Mouse (Mus musculus) embryonic facial prominence, embryonic 12.5 days (tissue): ENCODE data around the gene Arhgap45. TPM values are rescaled to one million over a fixed set of nuclear protein-coding genes. Genes with fewer than 3 reads are reported as not detected.

Experiments used
- ATAC-seq: fragments of 200-750 bp; cut with Nextera tagmentation; 2 replicates; pipeline ENCODE4 v1.8.0; 2017; ENCODE audit not compliant: insufficient number of reproducible peaks, insufficient read depth, low FRiP score, low TSS enrichment
- H3K27ac ChIP-seq: fragments of 300-500 bp; sonication (generic); 2 replicates; pipeline ENCODE4 v1.5.1; 2016; ENCODE audit warnings: mild to moderate bottlenecking
- H3K27me3 ChIP-seq: fragments of 300-500 bp; sonication (generic); 2 replicates; pipeline ENCODE4 v1.6.1; 2016; ENCODE audit warnings: mild to moderate bottlenecking, moderate library complexity
- H3K36me3 ChIP-seq: fragments of 300-500 bp; sonication (generic); 2 replicates; pipeline ENCODE4 v1.6.1; 2016; ENCODE audit warnings: mild to moderate bottlenecking
- H3K4me1 ChIP-seq: fragments of 300-500 bp; sonication (generic); 2 replicates; pipeline ENCODE4 v1.6.1; 2016
- H3K4me2 ChIP-seq: fragments of 300-500 bp; sonication (generic); replicated peaks from 2 replicates; pipeline ENCODE4 v1.6.1; 2016; ENCODE audit warnings: mild to moderate bottlenecking, moderate library complexity
- H3K4me3 ChIP-seq: fragments of 300-500 bp; sonication (generic); 2 replicates; pipeline ENCODE4 v1.5.1; 2016; ENCODE audit warnings: mild to moderate bottlenecking
- H3K9ac ChIP-seq: fragments of 300-500 bp; sonication (generic); 2 replicates; pipeline ENCODE4 v1.6.1; 2016; ENCODE audit warnings: mild to moderate bottlenecking, moderate library complexity
- H3K9me3 ChIP-seq: fragments of 300-500 bp; sonication (generic); 2 replicates; pipeline ENCODE4 v1.6.1; 2016; ENCODE audit warnings: mild to moderate bottlenecking, moderate library complexity
- WGBS: fragments of 180-500 bp; shearing (Covaris S2); methylation state at CpG from one replicate; pipeline ENCODE4 v1.1.7; 2016; 5-methylcytosine and 5-hydroxymethylcytosine counted together
- polyA plus RNA-seq: library from polyadenylated mRNA; unstranded; fragments of >200 nt; fragmentation: Nextera tagmentation; extraction: Ambion mirVana; gene quantifications from 2 replicates; pipeline ENCODE4 v1.2.1, GENCODE M21; 2016

The Arhgap45 gene
- polyA plus RNA-seq, 1 experiment from 2014 or later, result 8.1 TPM

DNA sequence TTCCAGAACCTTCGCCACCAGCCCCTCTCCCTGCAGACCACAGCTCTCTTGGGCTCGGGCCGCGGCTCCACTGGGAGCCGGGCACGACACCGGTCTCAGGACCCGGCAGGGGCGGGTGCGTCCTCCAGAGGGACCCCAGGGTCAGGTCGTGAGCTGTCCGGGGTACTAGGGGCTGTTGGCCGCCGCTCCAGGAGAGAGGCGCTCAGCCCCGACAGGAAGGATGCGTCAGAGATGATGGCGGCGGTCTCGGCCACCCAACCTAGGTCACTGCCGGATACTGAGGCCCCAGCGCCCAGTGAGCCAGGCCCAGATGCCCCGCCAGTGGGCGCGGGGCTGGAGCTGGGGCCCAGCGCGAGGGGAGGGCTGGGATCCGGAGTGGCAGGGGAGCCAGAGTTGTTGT, 39.1 kb upstream of the Arhgap45 start:
- Histone ChIP-seq H3K27ac (no peak overlapping the region), H3K27me3 (no peaks in the 10 kb centered on the region), H3K9ac (no peak overlapping the region), H3K4me2 (no peak overlapping the region), H3K4me3 (no peak overlapping the region), H3K36me3 (peaks cover 67% of the 10 kb centered on the region), H3K4me1 (peaks cover 1% of the 10 kb centered on the region), H3K9me3 (no peaks in the 10 kb centered on the region)
- WGBS, result 84% methylated on average over 28 of the region's 28 CpGs
- ATAC-seq, result no peak

DNA sequence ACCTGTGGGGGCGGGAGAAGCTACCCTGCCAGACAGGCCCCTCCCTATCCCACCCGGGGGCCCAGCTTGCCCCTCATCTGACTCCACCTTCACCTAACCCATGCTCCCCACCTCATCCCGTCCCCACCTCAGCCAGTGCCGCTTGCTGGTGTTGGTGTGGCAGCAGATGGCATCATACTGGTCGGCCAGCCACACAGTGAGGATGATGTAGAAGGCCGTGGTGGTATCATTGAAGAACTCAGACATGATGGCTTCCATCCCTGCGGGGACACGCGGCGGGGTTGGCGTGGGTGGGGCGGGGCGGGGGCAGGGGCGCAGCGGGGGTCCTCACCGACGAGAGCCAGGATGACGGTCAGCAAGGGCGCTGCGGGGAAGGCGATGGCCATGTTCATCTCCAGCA, 38.4 kb upstream of the Arhgap45 start:
- H3K27me3 ChIP-seq, result no peaks in the 10 kb centered on the region
- ATAC-seq, result no peak
- no peaks in the 10 kb centered on the region for H3K9me3 ChIP-seq
- H3K4me3 ChIP-seq, result no peak overlapping the region
- WGBS, result 95% methylated on average over 20 of the region's 21 CpGs
- H3K4me2 ChIP-seq, result no peak overlapping the region
- peaks cover 67% of the 10 kb centered on the region for H3K36me3 ChIP-seq
- H3K27ac ChIP-seq, result no peak overlapping the region
- H3K4me1 ChIP-seq, result peaks cover 8% of the 10 kb centered on the region
- no peak overlapping the region for H3K9ac ChIP-seq

DNA sequence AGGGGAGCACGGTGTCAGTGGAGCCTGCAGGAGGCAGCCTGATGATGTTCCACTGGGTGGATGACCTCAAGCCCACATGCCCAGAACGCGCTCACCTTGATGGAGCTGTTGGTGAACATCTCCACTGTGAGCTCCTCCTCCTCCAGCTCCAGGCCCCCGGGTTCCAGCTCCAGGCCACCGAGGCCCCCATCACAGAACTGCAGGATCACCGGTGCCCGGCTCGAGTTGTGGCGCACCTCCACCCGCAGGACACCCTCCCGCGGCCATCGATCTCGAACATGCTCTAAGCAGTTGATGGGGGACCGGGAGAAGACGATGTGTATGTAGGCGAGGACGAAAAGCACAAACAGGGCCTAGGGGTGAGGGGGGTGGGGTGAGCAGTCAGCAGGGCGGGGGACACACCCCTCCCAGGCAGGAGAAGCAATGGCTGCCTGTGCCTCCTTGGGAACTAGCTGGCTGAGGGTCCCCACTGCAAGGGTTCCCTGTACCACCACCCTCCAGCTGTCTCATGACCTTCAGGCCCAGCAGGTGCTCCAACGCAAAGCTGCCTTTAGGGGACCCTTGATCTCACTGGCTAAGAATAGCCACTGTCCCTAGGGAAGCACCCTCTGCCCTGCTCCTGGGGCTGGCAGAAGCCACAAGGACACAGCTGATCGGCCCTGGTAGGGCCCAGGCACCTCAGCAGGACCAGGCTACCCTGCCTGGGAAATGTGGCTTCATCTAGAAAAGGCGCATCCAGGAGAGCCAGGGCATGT, 36.9 kb upstream of the Arhgap45 start:
- H3K9ac ChIP-seq, result 0 out of 2 replicates have a peak overlapping the region, but pooled peaks have one; percentile 12
- 91% methylated on average over 22 of the region's 22 CpGs for whole genome bisulfite sequencing

DNA sequence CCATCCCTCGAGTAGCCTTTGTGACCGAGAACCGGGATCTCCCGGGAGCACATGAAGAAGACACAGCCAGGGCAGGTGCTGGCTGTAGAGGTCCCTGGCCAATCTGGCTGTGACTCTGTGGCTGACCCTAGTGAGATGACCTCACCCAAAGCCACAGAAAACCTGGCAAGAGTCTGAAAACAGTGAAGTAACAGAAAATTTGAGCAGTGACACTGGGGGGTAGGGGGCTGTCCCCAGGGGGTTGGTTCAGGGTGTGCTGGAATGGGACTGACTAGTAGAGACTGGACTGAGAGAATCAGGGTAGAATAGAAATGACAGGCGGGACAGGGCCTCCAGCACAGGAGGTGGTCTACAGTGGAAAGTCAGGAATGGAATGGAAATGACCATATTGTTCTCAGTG, 33.2 kb upstream of the Arhgap45 start:
- peak overlapping the region; percentile 87 for H3K9ac ChIP-seq
- peak overlapping the region; percentile 93; the same call in 1 of the 2 replicates for H3K27ac ChIP-seq
- 74% methylated on average over 5 of the region's 5 CpGs for WGBS

More for the DNA sequence above, 36.9 kb upstream of the Arhgap45 start:
- H3K27ac ChIP-seq, result no peak overlapping the region
- H3K9me3 ChIP-seq, result no peaks in the 10 kb centered on the region
- H3K4me3 ChIP-seq, result no peak overlapping the region
- no peak for ATAC-seq
- no peak overlapping the region for H3K4me2 ChIP-seq
- H3K4me1 ChIP-seq, result peaks cover 14% of the 10 kb centered on the region
- H3K27me3 ChIP-seq, result no peaks in the 10 kb centered on the region
- peaks cover 61% of the 10 kb centered on the region for H3K36me3 ChIP-seq

DNA sequence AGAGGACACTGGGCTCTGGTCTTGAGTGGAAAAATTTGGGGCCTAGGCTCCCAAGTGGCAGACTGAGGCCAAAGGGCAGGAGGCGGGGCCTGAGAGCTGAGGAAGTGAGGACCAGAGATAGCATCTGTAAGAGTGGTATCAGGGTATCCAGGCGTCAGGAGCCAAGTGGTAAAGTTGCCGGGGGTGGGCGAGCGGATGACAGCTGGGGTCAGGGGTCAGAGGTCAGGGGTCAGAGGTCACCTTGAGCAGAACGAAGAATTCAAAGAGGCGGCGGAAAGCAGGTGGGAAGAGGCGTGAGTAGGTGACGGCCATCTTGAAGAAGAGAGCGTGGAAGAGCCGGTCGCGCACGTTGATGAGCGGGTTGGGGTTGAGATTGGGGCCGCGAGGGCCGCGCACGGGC, 32.8 kb upstream of the Arhgap45 start:
- H3K4me1 ChIP-seq, result peaks cover 39% of the 10 kb centered on the region
- ATAC-seq, result no peak

More for the DNA sequence above, 33.2 kb upstream of the Arhgap45 start:
- peaks cover 39% of the 10 kb centered on the region for H3K4me1 ChIP-seq
- peak overlapping the region; percentile 90 for H3K4me2 ChIP-seq
- ATAC-seq, result no peak
- peaks cover 25% of the 10 kb centered on the region for H3K36me3 ChIP-seq
- H3K4me3 ChIP-seq, result peak overlapping the region; percentile 76
- H3K27me3 ChIP-seq, result no peaks in the 10 kb centered on the region
- H3K9me3 ChIP-seq, result no peaks in the 10 kb centered on the region

DNA sequence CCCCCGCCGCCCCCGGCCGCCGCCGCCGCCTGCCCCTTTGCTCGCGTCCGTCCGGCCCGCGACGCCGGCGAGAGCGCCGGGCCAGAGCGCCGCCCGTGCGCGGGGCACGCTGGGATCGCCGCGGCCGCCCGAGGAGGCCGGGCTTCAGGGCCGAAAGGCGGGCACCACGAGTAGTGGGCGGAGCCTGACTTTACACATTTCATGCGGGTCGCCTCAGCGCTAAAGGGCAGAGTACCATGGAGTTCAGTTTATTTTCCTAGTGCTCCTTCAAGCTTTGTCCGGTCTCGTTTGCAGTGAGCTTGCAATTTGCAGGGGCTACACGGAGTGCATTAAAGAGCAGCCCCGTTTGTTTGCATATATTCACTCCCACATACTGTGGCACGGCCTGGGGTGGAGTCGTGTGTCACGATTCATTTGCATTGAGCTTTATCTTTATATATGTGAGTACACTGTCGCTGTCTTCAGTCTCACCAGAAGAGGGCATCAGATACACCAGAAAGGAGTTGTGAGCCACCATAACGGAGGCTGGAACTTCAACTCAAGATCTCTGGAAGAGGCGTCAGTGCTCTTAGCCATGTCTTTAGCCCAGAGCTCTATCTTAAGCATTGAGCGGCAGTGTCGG, 32.1 kb upstream of the Arhgap45 start, which contains the start of gene Tmem259:
TSS of gene Tmem259 (minus strand) at position 136 of the 622 bp plus-strand sequence.
- H3K9ac ChIP-seq, result peak within 1 kb of the TSS; percentile 87
- peak; percentile 71 for ATAC-seq
- H3K36me3 ChIP-seq, result peaks cover 14% of the 10 kb centered on the region
- under 1% methylated on average over 49 of the region's 49 CpGs for WGBS
- H3K4me3 ChIP-seq, result peak within 1 kb of the TSS; percentile 76
- peaks cover 41% of the 10 kb centered on the region for H3K4me1 ChIP-seq
- peak within 1 kb of the TSS; percentile 93 for H3K27ac ChIP-seq
- H3K9me3 ChIP-seq, result no peaks in the 10 kb centered on the region
- no peaks in the 10 kb centered on the region for H3K27me3 ChIP-seq
- peak within 1 kb of the TSS; percentile 90 for H3K4me2 ChIP-seq

More for the DNA sequence above, 32.8 kb upstream of the Arhgap45 start:
- Histone ChIP-seq H3K27me3 (no peaks in the 10 kb centered on the region), H3K36me3 (peaks cover 20% of the 10 kb centered on the region), H3K9ac (peak overlapping the region; percentile 87), H3K4me3 (peak overlapping the region; percentile 76), H3K4me2 (peak overlapping the region; percentile 90), H3K27ac (peak overlapping the region; percentile 93), H3K9me3 (no peaks in the 10 kb centered on the region)
- WGBS, result under 1% methylated on average over 16 of the region's 21 CpGs

DNA sequence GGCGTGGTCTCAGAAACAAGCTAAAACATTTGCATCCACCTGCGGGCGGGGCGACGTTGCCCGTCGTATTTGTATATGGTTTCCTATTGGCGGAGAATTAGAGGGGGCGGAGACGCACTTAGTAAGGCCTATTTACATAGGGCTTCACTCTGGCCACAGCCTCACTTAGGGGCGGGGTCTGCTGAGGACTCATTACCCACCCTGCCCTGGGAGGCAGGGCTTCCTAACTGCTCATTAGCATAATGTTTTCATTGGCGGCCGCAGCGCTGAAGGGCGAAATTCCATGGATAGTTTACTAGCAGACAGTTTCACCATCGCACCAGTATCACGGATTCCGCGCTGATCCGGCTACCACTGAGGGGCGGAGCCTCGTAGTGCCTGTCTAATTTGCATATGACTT, 31.6 kb upstream of the Arhgap45 start:
- peaks cover 10% of the 10 kb centered on the region; the same call in 1 of the 2 replicates for H3K36me3 ChIP-seq
- H3K4me1 ChIP-seq, result peaks cover 47% of the 10 kb centered on the region
- peak; percentile 87 for ATAC-seq
- peak overlapping the region; percentile 76 for H3K4me3 ChIP-seq
- no peaks in the 10 kb centered on the region for H3K9me3 ChIP-seq
- WGBS, result under 1% methylated on average over 22 of the region's 22 CpGs
- peak overlapping the region; percentile 49 for H3K9ac ChIP-seq
- peak overlapping the region; percentile 93 for H3K27ac ChIP-seq
- H3K27me3 ChIP-seq, result no peaks in the 10 kb centered on the region; the same call in 1 of the 2 replicates
- peak overlapping the region; percentile 90 for H3K4me2 ChIP-seq

DNA sequence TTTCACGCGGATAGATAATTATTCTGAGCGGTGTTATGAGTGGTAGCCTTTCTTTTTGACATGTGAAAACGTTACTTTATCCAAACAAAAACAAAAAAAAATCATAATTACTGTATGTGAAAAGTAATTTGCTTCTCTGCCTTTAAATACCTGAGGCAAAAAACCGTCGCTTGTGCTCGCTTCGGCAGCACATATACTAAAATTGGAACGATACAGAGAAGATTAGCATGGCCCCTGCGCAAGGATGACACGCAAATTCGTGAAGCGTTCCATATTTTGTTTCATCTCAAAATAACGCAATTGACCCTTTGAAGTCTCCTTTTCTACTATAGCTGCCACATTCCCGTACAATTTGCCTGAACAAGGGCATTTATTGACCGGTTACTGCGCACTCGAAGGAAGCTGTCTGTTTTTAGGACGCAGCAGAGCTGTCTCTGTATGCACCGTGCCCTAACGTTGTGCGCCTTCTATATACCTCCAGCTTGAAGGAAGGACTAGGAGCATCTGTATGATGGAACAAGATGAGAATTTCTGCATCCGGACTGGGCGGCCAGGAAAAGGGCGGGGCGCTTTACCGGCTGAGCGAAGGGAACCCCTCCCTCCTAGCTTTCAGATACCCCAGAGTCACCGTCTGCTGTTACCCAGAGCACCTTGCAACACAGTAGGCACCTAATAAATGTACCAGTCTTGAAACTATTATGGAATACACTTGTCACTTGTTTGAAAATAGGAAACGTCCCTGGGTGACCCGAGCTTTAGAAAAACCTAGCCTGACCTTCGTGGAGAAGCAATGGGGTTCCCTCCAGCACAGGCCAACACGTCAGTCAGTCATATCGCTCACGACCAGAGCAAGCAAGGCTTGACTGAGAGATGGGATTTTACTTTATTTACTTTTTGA, 30.9 kb upstream of the Arhgap45 start:
- Histone ChIP-seq H3K27me3 (no peaks in the 10 kb centered on the region; the same call in 1 of the 2 replicates), H3K9ac (peak overlapping the region; percentile 49), H3K36me3 (peaks cover 7% of the 10 kb centered on the region; the same call in 1 of the 2 replicates), H3K4me3 (peak overlapping the region; percentile 76), H3K9me3 (no peaks in the 10 kb centered on the region), H3K4me1 (peaks cover 50% of the 10 kb centered on the region), H3K27ac (peak overlapping the region; percentile 93), H3K4me2 (peak overlapping the region; percentile 90)
- no peak for ATAC-seq
- 4% methylated on average over 35 of the region's 35 CpGs for WGBS

DNA sequence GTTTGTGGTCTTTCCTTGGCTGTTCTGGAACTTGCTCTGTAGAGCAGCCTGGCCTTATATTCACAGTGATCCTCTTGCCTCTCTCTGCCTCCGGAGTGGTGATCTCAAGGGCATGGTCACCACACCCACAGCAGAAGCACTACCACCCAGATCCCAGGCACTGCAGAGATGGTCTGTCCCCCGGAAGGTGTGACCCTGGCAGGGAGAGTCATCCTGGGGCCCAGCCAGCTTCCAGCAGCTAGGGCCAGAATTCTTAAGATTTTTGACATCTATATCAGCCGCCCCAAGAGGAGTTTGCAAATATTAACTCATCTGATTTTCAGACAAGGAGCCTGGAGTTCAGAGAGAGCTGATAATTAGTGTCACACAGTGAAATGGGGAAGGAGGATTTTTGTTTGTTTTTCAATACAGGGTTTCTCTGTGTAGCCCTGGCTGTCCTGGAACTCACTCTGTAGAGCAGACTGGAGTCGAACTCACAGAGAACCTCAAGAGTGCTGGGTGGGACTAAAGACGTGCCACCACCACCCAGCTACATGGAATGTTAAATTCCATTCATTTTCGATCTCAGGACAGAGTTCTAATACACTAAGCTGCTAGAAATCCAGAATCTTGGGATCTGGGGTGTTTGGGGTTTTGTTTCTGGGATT, 30.1 kb upstream of the Arhgap45 start:
- Histone ChIP-seq H3K27me3 (no peaks in the 10 kb centered on the region; the same call in 1 of the 2 replicates), H3K4me2 (peak overlapping the region; percentile 90), H3K27ac (peak overlapping the region; percentile 93), H3K36me3 (peaks cover 10% of the 10 kb centered on the region), H3K4me3 (peak overlapping the region; percentile 76), H3K4me1 (peaks cover 50% of the 10 kb centered on the region), H3K9me3 (0 out of 2 replicates have a peak, but pooled peaks cover 8% of the 10 kb centered on the region), H3K9ac (peak overlapping the region; percentile 45; the same call in 1 of the 2 replicates)
- WGBS, result 47% methylated on average over 6 of the region's 6 CpGs
- no peak for ATAC-seq

DNA sequence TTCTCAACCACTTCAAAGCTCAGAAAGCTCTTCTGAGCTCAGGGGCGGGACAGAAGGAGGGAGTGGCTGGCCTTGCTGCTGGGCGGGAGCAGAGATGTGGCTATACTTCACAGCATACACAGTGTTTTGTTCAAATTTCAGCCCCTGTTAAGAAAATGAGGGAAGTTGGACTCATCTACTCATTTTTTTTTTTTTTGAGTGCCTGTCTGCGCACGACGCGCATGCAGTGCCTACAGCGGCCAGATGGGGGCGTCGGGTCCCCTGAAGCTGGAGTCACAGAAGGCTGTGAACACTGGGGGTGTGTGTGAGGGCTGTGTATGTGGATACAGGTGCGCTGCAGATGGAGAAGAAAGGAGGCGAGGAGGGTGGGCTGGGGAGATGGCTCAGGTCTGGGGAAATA, 29.5 kb upstream of the Arhgap45 start:
- Histone ChIP-seq H3K27ac (peak overlapping the region; percentile 93), H3K4me2 (peak overlapping the region; percentile 90), H3K9me3 (peaks cover 8% of the 10 kb centered on the region; the same call in 1 of the 2 replicates), H3K36me3 (peaks cover 13% of the 10 kb centered on the region), H3K4me1 (peaks cover 50% of the 10 kb centered on the region), H3K27me3 (no peaks in the 10 kb centered on the region; the same call in 1 of the 2 replicates), H3K9ac (peak overlapping the region; percentile 34; the same call in 1 of the 2 replicates), H3K4me3 (peak overlapping the region; percentile 60; the same call in 1 of the 2 replicates)
- ATAC-seq, result no peak
- 4% methylated on average over 11 of the region's 11 CpGs for WGBS
